Mouse (Mus musculus): Measurements from ENCODE around the gene Fam19a2.

- TF ChIP-seq EP300 (IDR thresholded peaks at IDR 0.05; ENCODE audit: low read depth), result no peak
- no peak for TF ChIP-seq CTCF (IDR thresholded peaks at IDR 0.05; ENCODE audit: low read depth)
These were observed 100.8 kb downstream of the Fam19a2 start for GRCm38 (mm10) chr10:123364628-123365027.
